8 mouse cellular contexts compared by ENCODE assay signal in the genomic region with DNA sequence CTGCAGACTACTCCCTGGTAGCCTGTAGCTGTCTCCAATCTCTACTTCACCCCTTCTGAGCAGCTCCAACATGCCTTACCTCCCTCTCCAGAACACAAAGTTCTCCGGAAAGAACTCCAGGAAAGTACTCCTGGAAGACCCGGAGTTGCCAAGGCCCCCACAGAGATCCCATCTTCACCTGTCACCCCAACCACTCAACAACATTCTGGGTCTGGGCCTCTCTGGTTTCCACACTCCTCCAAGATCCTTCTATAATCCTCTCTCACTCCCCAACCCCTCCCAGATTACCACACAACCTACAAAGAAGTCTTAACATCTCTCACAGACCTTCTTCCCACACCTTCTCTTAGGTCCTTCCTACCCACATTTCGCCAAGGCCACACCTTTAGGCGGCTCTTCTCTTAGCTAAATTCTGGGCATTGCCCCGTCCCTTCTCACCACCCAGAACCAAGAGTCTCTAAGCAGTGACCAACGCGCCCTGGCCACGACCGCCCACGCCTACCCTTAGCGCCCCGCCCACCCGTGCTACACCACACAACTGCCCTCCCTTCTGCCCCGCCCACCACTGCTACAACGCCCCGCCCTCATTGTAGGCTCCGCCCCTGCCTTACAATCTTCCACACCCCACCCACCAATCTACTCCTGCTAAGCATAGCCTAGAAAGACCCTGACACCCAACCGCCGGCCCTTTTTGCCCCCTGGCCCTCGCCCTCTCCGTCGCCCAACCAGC. TPM values are rescaled to one million over a fixed set of nuclear protein-coding genes. Genes with fewer than 3 reads are reported as not detected.
DNase-seq lines count a peak whose midpoint lies in the region; ATAC-seq lines count a peak whose summit lies in the region.

No protein-coding gene starts in this region.

- peak; percentile 7 for ATAC-seq in hindbrain, embryonic 12.5 days (ENCODE audit: low FRiP score)

- peak overlapping the region; percentile 82 for H3K4me2 ChIP-seq in hindbrain, embryonic 12.5 days (replicated peaks)

- H3K9me3 ChIP-seq in hindbrain, embryonic 12.5 days (replicated peaks): no peaks in the 10 kb centered on the region
- H3K9me3 ChIP-seq in megakaryocyte, embryonic 14.5 days: no peaks in the 10 kb centered on the region

- peak overlapping the region; percentile 93 for H3K27ac ChIP-seq in hindbrain, embryonic 12.5 days

- WGBS in hindbrain, embryonic 12.5 days: 9% methylated on average over 22 of the region's 22 CpGs

- peak overlapping the region; percentile 78 for H3K9ac ChIP-seq in hindbrain, embryonic 12.5 days

- H3K36me3 ChIP-seq in hindbrain, embryonic 12.5 days: peaks cover 37% of the 10 kb centered on the region
- H3K36me3 ChIP-seq in megakaryocyte, embryonic 14.5 days (replicated peaks; ENCODE audit: low read length): peaks cover 44% of the 10 kb centered on the region

- peak; percentile 77 for DNase-seq in T-cell, adult 2 months (ENCODE audit: low spot score)
- peak; percentile 72 to 82 for DNase-seq in cerebellum, postnatal 14 days
- DNase-seq in frontal cortex, postnatal 25 days (ENCODE audit: low spot score in 2 of 2): peak; percentile 44 to 51
- peak; percentile 59 to 75 for DNase-seq in left cerebral cortex, adult 8-10 months (ENCODE audit: low spot score in 2 of 2)
- DNase-seq in right cerebral cortex, adult 18-20 months: peak; percentile 74
- peak; percentile 92 for DNase-seq in urinary bladder, postnatal 14 days (ENCODE audit: low spot score)

- H3K4me1 ChIP-seq in hindbrain, embryonic 12.5 days: peaks cover 16% of the 10 kb centered on the region
- H3K4me1 ChIP-seq in megakaryocyte, embryonic 14.5 days: peaks cover 53% of the 10 kb centered on the region

- H3K27me3 ChIP-seq in hindbrain, embryonic 12.5 days: no peaks in the 10 kb centered on the region
- no peaks in the 10 kb centered on the region for H3K27me3 ChIP-seq in megakaryocyte, embryonic 14.5 days (replicated peaks)

- H3K4me3 ChIP-seq in hindbrain, embryonic 12.5 days: peak overlapping the region; percentile 84
- peak overlapping the region; percentile 94 for H3K4me3 ChIP-seq in megakaryocyte, embryonic 14.5 days (replicated peaks)

RNA-seq across cellular contexts. Expression of a gene that starts 0.6 kb away (rescaled TPM):
- 62.4 and 64.5 TPM in 2 replicates for polyA plus RNA-seq in hindbrain, embryonic 12.5 days (2016; fragmentation: Nextera tagmentation; extraction: Ambion mirVana)
- total RNA-seq in left cerebral cortex, adult 8-10 months (2022): 10 to 100 TPM; 86.2 to 97.2 (median 91.5) TPM
- polyA plus RNA-seq in megakaryocyte, embryonic 14.5 days (2012; ENCODE audit: insufficient read depth, low replicate concordance): 75.0 and 97.7 TPM in 2 replicates

RNA-seq across cellular contexts. Expression of a gene that starts 5.2 kb away (rescaled TPM):
- 167 and 177 TPM in 2 replicates for polyA plus RNA-seq in hindbrain, embryonic 12.5 days (2016; fragmentation: Nextera tagmentation; extraction: Ambion mirVana)
- 100 to 1,000 TPM in 3 of 4 experiments, 10 to 100 TPM in 1; 95.3 to 115 (median 104) TPM for total RNA-seq in left cerebral cortex, adult 8-10 months (2022)
- polyA plus RNA-seq in megakaryocyte, embryonic 14.5 days (2012; ENCODE audit: insufficient read depth, low replicate concordance): 93.5 and 279 TPM in 2 replicates

RNA-seq across cellular contexts. Expression of a gene that starts 34.0 kb away (rescaled TPM):
- polyA plus RNA-seq in hindbrain, embryonic 12.5 days (2016; fragmentation: Nextera tagmentation; extraction: Ambion mirVana): 26.8 and 30.2 TPM in 2 replicates
- total RNA-seq in left cerebral cortex, adult 8-10 months (2022): 1 to 10 TPM; 2.6 to 3.5 (median 3.1) TPM
- polyA plus RNA-seq in megakaryocyte, embryonic 14.5 days (2012; ENCODE audit: insufficient read depth, low replicate concordance): 17.0 and 33.8 TPM in 2 replicates

RNA-seq across cellular contexts. Expression of a gene that starts 35.3 kb away (rescaled TPM):
- 0.06 and 0.09 TPM in 2 replicates for polyA plus RNA-seq in hindbrain, embryonic 12.5 days (2016; fragmentation: Nextera tagmentation; extraction: Ambion mirVana)
- 10 to 100 TPM in 1 of 4 experiments, 1 to 10 TPM in 3; 4.7 to 14.9 (median 7.5) TPM for total RNA-seq in left cerebral cortex, adult 8-10 months (2022)
- not detected in 2 replicates for polyA plus RNA-seq in megakaryocyte, embryonic 14.5 days (2012; ENCODE audit: insufficient read depth, low replicate concordance)

RNA-seq across cellular contexts. Expression of a gene that starts 37.8 kb away (rescaled TPM):
- 141 and 144 TPM in 2 replicates for polyA plus RNA-seq in hindbrain, embryonic 12.5 days (2016; fragmentation: Nextera tagmentation; extraction: Ambion mirVana)
- 10 to 100 TPM; 31.2 to 36.7 (median 34.0) TPM for total RNA-seq in left cerebral cortex, adult 8-10 months (2022)
- 115 and 286 TPM in 2 replicates for polyA plus RNA-seq in megakaryocyte, embryonic 14.5 days (2012; ENCODE audit: insufficient read depth, low replicate concordance)

Comparison
In these comparisons a context has a peak if more than half of its experiments do, and no peak if none do; other contexts are left out.
1. Peak in every context shown above with its lines: DNase-seq, ATAC-seq, H3K4me3 ChIP-seq and H3K27ac ChIP-seq.